Mouse (Mus musculus) B cell, adult (primary cell): ENCODE measurements around the gene Ago4. TPM values are rescaled to one million over a fixed set of nuclear protein-coding genes. Genes with fewer than 3 reads are reported as not detected.

ENCODE experiments used
- total RNA-seq: library from RNA; stranded (reverse); gene quantifications from 4 replicates; pipeline ENCODE4 v1.2.4, GENCODE M21; 2023; ENCODE audit not compliant: inconsistent age

Gene Ago4
- total RNA-seq: 8.6 to 11.2 TPM (median 9.5 TPM) in 4 replicates

DNA sequence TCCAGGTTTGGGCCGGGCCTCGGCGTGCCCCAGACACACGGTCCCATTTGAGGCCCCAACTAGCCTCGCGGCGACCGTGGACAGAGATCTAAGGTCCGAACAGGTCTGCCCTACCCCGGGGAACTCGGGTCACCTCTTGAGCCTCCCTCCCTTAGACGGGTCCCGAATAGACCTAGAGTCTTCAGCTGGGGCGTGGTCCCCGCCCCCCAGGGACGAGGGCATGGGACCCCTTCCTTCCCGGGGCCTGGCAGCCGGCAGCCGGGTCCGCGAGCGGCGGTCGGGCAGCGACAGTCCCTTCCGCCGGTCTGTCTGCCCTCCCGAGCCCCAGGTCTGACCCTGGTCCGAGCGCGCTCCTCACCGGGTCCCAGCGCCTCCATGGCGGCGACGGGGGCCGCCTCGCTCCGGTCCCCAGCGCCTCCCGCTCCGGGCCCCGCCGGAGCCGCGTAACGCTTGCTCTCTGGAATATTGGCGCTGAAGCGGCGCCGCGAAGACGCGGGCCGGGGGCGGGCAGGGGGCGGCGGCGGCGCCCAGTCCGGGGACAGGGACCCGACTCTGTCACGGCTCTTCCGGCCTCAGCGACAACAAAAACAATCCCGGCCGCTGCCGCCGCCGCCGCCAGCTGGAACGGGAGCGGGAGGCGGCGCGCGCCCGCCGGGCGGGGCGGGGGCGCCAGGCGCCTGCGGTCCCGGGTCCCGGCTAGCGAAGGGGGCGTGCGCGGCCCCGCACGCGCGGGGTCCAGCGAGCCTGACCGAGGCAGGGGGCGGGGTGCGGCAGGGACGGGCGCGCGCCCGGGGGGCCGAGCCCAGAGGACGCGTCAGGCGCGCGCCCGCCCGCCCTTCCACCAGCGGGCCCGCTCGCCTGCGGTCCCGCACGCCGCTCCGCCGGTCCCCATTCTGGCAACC is at the start of gene Ago4:
Gene Ago4, minus strand, starts transcription at position 646 of the 902 bp plus-strand sequence.

DNA sequence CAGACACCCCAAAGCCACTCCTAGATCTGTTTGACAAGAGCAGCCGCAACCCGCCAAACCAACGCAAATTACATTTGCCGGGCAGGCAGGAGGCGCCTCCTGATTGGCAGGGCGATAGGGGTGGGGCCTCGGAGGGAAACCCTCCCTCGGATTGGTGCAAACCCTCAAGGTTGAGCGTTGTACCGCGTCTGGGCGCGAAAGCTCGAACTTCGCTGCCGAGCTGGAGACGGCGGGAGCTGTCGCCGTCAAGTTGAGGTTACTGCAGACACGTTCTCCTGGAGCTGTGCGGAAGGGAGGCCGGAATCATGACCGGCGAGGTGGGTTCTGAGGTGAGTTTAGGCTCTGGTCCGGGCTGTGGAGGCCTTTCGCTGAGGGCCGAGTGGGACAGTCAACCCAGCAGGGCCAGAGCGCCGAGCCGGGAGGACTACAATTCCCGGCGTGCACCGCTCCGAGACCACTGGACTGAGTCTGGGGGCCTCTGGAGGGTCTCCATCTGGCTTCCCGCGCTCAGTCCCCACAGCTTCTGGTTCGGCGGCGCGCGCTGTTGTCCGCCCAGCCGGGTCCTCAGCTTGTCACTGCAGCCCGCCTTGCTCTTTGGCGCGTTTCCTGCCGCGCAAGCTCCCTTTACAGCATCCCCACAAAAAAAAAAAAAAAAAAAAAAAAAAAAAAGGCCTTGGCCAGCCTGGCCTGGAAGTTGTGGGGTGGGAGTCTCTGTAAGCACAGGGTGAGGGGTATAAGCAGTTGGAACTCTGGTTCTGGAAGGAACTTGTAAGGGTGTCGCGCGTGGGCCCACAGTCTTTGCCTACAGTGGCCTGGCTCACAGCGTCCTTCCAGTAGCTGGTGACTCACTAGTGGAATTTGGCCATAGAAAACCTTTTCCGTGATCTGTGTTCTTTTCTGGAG is 23.8 kb upstream of the Ago4 start, which contains the start of gene Clspn:
Gene Clspn, plus strand, starts transcription at position 127 of the 903 bp plus-strand sequence.

DNA sequence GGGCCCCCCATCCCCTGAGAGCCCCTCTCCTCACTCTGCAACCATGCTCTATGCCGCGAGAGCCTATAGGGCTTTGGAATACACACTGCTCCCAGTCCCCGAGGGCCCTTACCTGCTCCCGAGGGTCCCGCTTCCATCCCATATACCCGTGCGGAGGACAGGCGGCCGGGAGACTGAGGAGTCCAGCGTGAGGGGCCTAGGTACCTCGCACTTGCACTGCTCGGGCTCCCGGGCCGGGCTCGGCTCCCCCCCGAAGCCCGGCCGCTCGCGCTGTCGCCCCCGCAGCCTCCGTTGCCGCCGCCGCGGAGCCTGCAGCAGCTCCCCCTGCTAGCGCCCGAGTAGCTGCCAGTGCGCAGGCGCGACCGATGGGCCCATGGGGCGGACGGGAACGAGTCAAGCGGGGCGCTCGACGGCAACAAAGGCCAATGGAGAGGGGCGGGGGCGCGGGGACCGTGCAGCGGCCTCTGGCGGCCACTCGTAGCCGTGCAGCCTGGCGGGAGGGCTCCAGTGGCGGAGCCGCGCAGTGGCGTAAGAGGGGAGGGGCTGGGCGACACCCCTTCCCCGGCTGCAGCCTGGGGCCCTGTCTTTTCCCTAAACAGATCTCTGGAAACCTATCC is 64.9 kb downstream of the Ago4 start, which contains the start of gene Ago1:
Gene Ago1, minus strand, starts transcription at position 299 of the 617 bp plus-strand sequence.

Other genes starting within 250 kb of the Ago4 start
- not detected in 4 replicates for gene Col8a2, start 246.7 kb downstream of the Ago4 start, total RNA-seq
- 33.3 to 45.0 TPM (median 39.4 TPM) in 4 replicates for gene Adprhl2, start 211.8 kb downstream of the Ago4 start, total RNA-seq
- not detected in 4 replicates for gene Tekt2, start 207.8 kb downstream of the Ago4 start, total RNA-seq
- gene Ago3, start 103.9 kb downstream of the Ago4 start, total RNA-seq: 18.4 to 33.7 TPM (median 26.3 TPM) in 4 replicates
- gene Ago1, start 64.9 kb downstream of the Ago4 start, total RNA-seq: 56.3 to 63.7 TPM (median 59.3 TPM) in 4 replicates
- 11.4 to 16.4 TPM (median 13.6 TPM) in 4 replicates for gene Clspn, start 23.5 kb upstream of the Ago4 start, total RNA-seq
- gene 5730409E04Rik, start 76.3 kb upstream of the Ago4 start, total RNA-seq: 0.64 to 1.1 TPM (median 0.77 TPM) in 4 replicates
- gene Psmb2, start 144.2 kb upstream of the Ago4 start, total RNA-seq: 85.8 to 97.3 TPM (median 95.7 TPM) in 4 replicates
- gene Tfap2e, start 202.8 kb upstream of the Ago4 start, total RNA-seq: not detected in 4 replicates
- gene Ncdn, start 220.0 kb upstream of the Ago4 start, total RNA-seq: 29.1 to 34.0 TPM (median 30.8 TPM) in 4 replicates
- 44.3 to 55.1 TPM (median 50.5 TPM) in 4 replicates for gene AU040320, start 220.1 kb upstream of the Ago4 start, total RNA-seq